Mouse (Mus musculus) cerebellum, adult 2 months (tissue): Measurements from ENCODE around the gene Pisd. TPM values are rescaled to one million over a fixed set of nuclear protein-coding genes. Genes with fewer than 3 reads are reported as not detected.
"Not testable (repeated sequence)": the region's sequence is repeated elsewhere in the genome, so short reads cannot be mapped to it uniquely, and the experiment has no call there.

Source experiments
- DNase-seq, 2 experiments: peaks; one replicate each; pipeline ENCODE4 v3.0.0; 2021
- H3K27ac ChIP-seq: fragments of 200-500 bp; 2 replicates; pipeline ENCODE4 v1.5.1; 2012; ENCODE audit warnings: low read length, control low read depth, inconsistent platforms; ENCODE audit not compliant: insufficient read depth
- H3K27me3 ChIP-seq: fragments of 200-500 bp; 2 replicates; pipeline ENCODE4 v1.6.1; 2012; ENCODE audit warnings: inconsistent platforms, mild to moderate bottlenecking, low read length, moderate library complexity; ENCODE audit not compliant: control insufficient read depth, insufficient read depth
- H3K4me1 ChIP-seq: fragments of 200-500 bp; 2 replicates; pipeline ENCODE4 v1.6.1; 2011; ENCODE audit warnings: low read length; ENCODE audit not compliant: control insufficient read depth, insufficient read depth
- H3K4me3 ChIP-seq: fragments of 200-500 bp; replicated peaks from 2 replicates; pipeline ENCODE3; 2011; ENCODE audit warnings: mild to moderate bottlenecking, low read depth, low read length, control low read depth; ENCODE audit not compliant: insufficient read depth
- CTCF ChIP-seq: fragments of 200-500 bp; IDR thresholded peaks from 2 replicates; pipeline ENCODE4 v1.5.1; 2011; ENCODE audit warnings: low read depth, mild to moderate bottlenecking, control low read depth, low read length, moderate library complexity, borderline replicate concordance; ENCODE audit not compliant: insufficient read depth
- POLR2A ChIP-seq: fragments of 200-500 bp; IDR thresholded peaks from 2 replicates; pipeline ENCODE4 v1.6.1; 2011; ENCODE audit warnings: low read length, control low read depth, borderline replicate concordance; ENCODE audit not compliant: insufficient read depth
- WGBS: fragments of 180-500 bp; shearing (Covaris S2); methylation state at CpG from one replicate; pipeline ENCODE4 v1.1.7; 2018; 5-methylcytosine and 5-hydroxymethylcytosine counted together
- polyA plus RNA-seq: library from polyadenylated mRNA; depleted of rRNA; stranded (reverse); fragments of >200 nt; gene quantifications from 2 replicates; pipeline ENCODE4 v1.2.3, GENCODE M21; 2012

The Pisd gene
- polyA plus RNA-seq, 1 experiment = 60.3 TPM

DNA sequence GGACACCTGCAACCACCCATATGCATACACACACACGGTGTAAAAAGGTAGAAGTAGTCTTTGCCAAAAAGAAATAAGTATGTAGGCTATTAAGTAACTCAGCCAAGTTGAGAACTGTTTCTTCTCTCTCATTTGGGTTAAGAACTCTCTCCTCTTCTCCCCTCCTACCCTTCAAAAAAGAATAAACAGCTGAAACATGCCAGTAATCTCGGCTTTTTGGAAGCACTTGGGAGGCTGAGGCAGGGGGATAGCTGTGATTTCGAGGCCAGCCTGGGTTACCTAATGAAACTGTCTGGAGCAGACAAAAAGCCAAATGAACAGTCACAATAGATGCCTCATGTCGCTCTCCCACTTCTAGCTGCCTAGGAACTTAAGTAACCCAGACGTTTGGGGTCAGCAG lies 720 bp downstream of the Pisd start:
- DNase-seq = no peak
- H3K27ac ChIP-seq = no peak overlapping the region
- H3K4me1 ChIP-seq = no peaks in the 10 kb centered on the region
- TF ChIP-seq POLR2A (no peak), CTCF (no peak)
- H3K4me3 ChIP-seq = peak overlapping the region; percentile 85
- no peaks in the 10 kb centered on the region for H3K27me3 ChIP-seq
- WGBS = 22% methylated on average over 5 of the region's 5 CpGs

DNA sequence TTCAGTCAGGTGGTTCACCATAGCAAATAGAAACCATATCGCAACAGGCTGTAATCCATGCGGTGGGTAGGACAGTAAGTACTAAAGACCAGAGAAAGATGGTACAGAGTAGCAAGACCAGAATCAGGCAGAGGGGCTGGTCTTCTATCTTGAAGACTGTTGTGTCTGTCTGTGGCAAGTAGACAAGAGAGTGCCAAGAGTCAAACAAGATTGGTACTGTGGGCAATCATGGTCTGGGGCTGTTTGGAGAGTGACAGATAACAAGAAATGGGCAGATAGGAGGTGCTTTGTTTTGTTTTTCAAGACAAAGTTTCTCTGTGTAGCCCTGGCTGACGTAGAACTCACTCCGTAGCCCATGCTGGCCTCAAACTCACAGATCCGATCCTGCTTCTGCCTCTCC lies 3.9 kb downstream of the Pisd start:
- H3K4me1 ChIP-seq = no peaks in the 10 kb centered on the region
- no peak for DNase-seq
- WGBS = 95% methylated on average over 5 of the region's 5 CpGs
- H3K27ac ChIP-seq = no peak overlapping the region
- TF ChIP-seq CTCF (no peak), POLR2A (no peak)
- H3K4me3 ChIP-seq = no peak overlapping the region
- no peaks in the 10 kb centered on the region for H3K27me3 ChIP-seq

DNA sequence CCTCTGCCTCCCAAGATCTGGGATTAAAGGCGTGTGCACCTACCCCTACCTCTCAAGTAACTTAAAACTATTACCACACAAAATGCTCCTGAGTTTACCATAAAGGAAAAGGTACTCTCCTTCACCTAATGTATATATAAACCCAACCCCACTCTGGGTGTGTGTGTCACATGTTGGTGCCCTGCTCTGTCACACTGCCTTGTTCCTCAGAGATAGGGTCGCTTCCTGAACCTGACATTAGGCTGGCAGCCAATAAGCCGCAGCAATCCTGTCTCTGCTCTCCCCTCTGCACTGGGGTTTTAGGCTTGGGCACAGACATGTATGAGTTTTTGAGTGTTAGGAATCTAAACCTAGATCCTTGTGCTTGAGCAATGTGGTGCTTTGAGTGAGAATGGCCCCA lies 7.3 kb downstream of the Pisd start:
- no peak for TF ChIP-seq CTCF
- no peak for TF ChIP-seq POLR2A
- no peak overlapping the region for H3K4me3 ChIP-seq
- 71% methylated on average over 3 of the region's 3 CpGs for WGBS
- no peaks in the 10 kb centered on the region for H3K27me3 ChIP-seq
- no peak for DNase-seq
- no peaks in the 10 kb centered on the region for H3K4me1 ChIP-seq
- H3K27ac ChIP-seq = no peak overlapping the region

GRCm38 (mm10) chr5:32772361-32772760 lies 13.1 kb downstream of the Pisd start:
- TF ChIP-seq POLR2A (no peak), CTCF (no peak)
- WGBS = 37% methylated on average over 2 of the region's 2 CpGs
- peak in 1 of 2 experiments; percentile 75 for DNase-seq
- H3K27me3 ChIP-seq = no peaks in the 10 kb centered on the region
- no peaks in the 10 kb centered on the region for H3K4me1 ChIP-seq
- H3K4me3 ChIP-seq = no peak overlapping the region
- H3K27ac ChIP-seq = no peak overlapping the region

DNA sequence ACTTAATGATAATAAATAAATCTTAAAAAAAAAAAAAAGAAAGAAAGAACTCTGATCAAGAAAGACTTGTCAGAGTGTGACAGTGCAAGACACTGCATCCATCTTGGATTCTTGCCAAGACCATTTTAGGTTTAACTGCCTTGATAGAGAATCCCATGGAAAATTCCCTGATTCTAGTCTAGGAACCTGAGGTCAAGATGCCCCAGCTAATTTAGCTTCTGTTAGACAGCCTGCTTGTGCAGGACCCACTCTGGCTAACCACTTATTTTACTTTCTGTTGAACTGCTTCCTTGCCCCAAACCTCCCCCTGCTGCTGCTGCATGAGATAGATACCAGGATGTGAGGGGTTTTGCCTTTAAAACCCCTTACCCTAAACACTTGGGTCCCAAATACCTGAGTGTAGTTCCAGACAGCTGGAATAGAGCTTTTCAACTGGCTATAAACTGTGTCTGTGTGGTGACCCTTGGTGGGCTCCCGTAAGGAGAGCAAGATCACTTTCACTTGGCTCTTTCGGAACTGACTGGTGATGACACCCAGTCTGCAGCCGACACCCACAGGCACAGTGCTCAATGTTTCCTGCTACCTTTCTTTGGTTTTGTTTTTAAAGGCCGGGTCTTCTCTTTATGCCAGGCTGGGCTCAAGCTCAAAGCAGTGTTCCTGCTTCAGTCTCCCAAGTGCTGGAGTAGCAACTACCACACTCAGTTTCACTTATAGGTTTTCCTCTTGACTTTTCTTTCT lies 17.6 kb downstream of the Pisd start:
- H3K27me3 ChIP-seq = no peaks in the 10 kb centered on the region
- WGBS = 95% methylated on average over 4 of the region's 4 CpGs
- DNase-seq = no peak
- no peaks in the 10 kb centered on the region for H3K4me1 ChIP-seq
- H3K27ac ChIP-seq = no peak overlapping the region
- no peak overlapping the region for H3K4me3 ChIP-seq
- TF ChIP-seq CTCF = no peak
- no peak for TF ChIP-seq POLR2A

DNA sequence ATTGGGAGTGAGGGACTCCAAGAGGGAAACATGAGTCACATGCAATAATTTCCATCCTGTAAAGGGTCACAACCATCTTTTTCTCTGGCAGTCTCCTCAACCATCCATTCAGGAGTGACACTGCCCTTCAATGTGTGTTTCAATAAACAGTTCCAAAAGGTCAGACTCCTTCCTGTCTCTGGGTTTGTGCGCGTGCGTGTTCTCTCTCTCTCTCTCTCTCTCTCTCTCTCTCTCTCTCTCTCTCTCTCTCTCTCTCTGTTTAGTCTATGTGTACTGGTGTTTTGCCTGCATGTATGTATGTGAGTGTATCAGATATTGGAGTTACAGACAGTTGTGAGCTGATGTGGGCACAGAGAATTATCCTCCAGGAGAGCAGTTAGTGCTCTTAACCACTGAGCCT lies 18.4 kb downstream of the Pisd start:
- Histone ChIP-seq H3K27me3 (no peaks in the 10 kb centered on the region), H3K4me1 (0 out of 2 replicates have a peak, but pooled peaks cover under 1% of the 10 kb centered on the region), H3K4me3 (no peak overlapping the region), H3K27ac (no peak overlapping the region)
- no peak for DNase-seq
- no peak for TF ChIP-seq CTCF
- TF ChIP-seq POLR2A = no peak
- 96% methylated on average over 3 of the region's 3 CpGs for WGBS

GRCm38 (mm10) chr5:32761566-32762140 lies 23.8 kb downstream of the Pisd start:
- TF ChIP-seq CTCF (no peak), POLR2A (no peak)
- Histone ChIP-seq H3K27me3 (no peaks in the 10 kb centered on the region), H3K27ac (no peak overlapping the region), H3K4me3 (no peak overlapping the region), H3K4me1 (0 out of 2 replicates have a peak, but pooled peaks cover 2% of the 10 kb centered on the region)
- DNase-seq = no peak
- 79% methylated on average over 5 of the region's 5 CpGs for WGBS

- H3K27me3 ChIP-seq = no peaks in the 10 kb centered on the region
- TF ChIP-seq POLR2A (no peak), CTCF (no peak)
- H3K4me1 ChIP-seq = 0 out of 2 replicates have a peak, but pooled peaks cover 2% of the 10 kb centered on the region
- WGBS = 94% methylated on average over 3 of the region's 3 CpGs
- no peak overlapping the region for H3K27ac ChIP-seq
- no peak for DNase-seq
- no peak overlapping the region for H3K4me3 ChIP-seq
These were observed 24.7 kb downstream of the Pisd start for GRCm38 (mm10) chr5:32760787-32761186.

DNA sequence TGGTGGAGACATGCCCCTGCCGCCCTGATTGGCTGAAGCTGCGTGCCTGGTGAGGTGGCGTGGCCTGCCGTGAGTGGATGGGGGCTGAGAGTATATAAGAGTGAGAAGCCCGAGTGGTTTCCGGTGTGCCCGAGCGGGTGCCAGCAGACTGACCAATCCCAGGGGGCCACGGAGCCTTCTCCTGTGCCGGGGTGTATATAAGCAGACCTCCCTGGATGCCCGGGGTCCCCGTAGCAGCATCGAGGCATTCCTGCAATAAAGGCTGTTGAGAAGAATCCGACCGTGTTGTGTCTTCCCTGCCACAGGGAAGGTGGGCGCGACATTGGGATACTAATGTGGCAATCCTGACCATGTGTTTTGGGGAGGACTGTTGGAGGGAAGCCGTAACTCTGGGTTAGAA lies 25.1 kb downstream of the Pisd start:
- H3K4me1 ChIP-seq, DNase-seq, H3K27ac ChIP-seq, H3K27me3 ChIP-seq, H3K4me3 ChIP-seq: not testable (repeated sequence)
- WGBS = 94% methylated on average over 18 of the region's 18 CpGs
